Mouse (Mus musculus) cerebellum, adult (tissue): ENCODE results near the gene Perm1.

ENCODE experiments used
- ATAC-seq: cut with Nextera tagmentation; 2 replicates; pipeline ENCODE4 v1.9.2; 2017; ENCODE audit warnings: mild to moderate bottlenecking, moderate library complexity, mixed read lengths; ENCODE audit not compliant: insufficient number of reproducible peaks, low FRiP score, low TSS enrichment

Perm1 gene

GRCm38 (mm10) chr4:156215649-156216048, at the start of gene Perm1:
Gene Perm1 (plus strand): TSS chr4:156215868.
- no peak for ATAC-seq

GRCm38 (mm10) chr4:156166477-156166876, 49.2 kb upstream of the Perm1 start:
- ATAC-seq, result no peak

- no peak for ATAC-seq
These were observed 47.1 kb upstream of the Perm1 start for GRCm38 (mm10) chr4:156168611-156169010.

GRCm38 (mm10) chr4:156169129-156169528, 46.5 kb upstream of the Perm1 start:
- ATAC-seq, result no peak

- ATAC-seq, result no peak
These were observed 43.8 kb upstream of the Perm1 start for GRCm38 (mm10) chr4:156171828-156172227.

GRCm38 (mm10) chr4:156177630-156178029, 38.0 kb upstream of the Perm1 start:
- no peak for ATAC-seq

GRCm38 (mm10) chr4:156183747-156184146, 31.9 kb upstream of the Perm1 start:
- ATAC-seq, result no peak

GRCm38 (mm10) chr4:156184291-156184954, 31.2 kb upstream of the Perm1 start:
- no peak for ATAC-seq

GRCm38 (mm10) chr4:156185456-156185949, 30.2 kb upstream of the Perm1 start:
- ATAC-seq, result no peak

GRCm38 (mm10) chr4:156185950-156186850, 29.5 kb upstream of the Perm1 start:
- no peak for ATAC-seq

- no peak for ATAC-seq
These were observed 27.4 kb upstream of the Perm1 start for GRCm38 (mm10) chr4:156188162-156188810.

- no peak for ATAC-seq
These were observed 26.8 kb upstream of the Perm1 start for GRCm38 (mm10) chr4:156188811-156189323.

- no peak for ATAC-seq
These were observed 23.1 kb upstream of the Perm1 start for GRCm38 (mm10) chr4:156192421-156193199.

GRCm38 (mm10) chr4:156193200-156193590, 22.5 kb upstream of the Perm1 start:
- ATAC-seq, result no peak

GRCm38 (mm10) chr4:156193906-156194305, 21.8 kb upstream of the Perm1 start:
- no peak for ATAC-seq

GRCm38 (mm10) chr4:156194346-156194745, 21.3 kb upstream of the Perm1 start:
- ATAC-seq, result no peak

GRCm38 (mm10) chr4:156195927-156196870, 19.5 kb upstream of the Perm1 start:
- no peak for ATAC-seq

- ATAC-seq, result 0 out of 2 replicates have a peak, but pooled peaks have one; percentile 46
These were observed 18.4 kb upstream of the Perm1 start, which contains the start of gene Agrn for GRCm38 (mm10) chr4:156197131-156197828. Gene Agrn (minus strand): TSS chr4:156197488.
